Mouse (Mus musculus) erythroblast, embryonic 14.5 days (primary cell): ENCODE measurements around the gene Dapp1.

Experiments
- GATA1 ChIP-seq: IDR thresholded peaks from 2 replicates; pipeline ENCODE4 v1.6.1; 2012; ENCODE audit warnings: low read length, inconsistent platforms, mixed read lengths
- TAL1 ChIP-seq: IDR thresholded peaks from 3 replicates; pipeline ENCODE4 v1.6.1; 2012; ENCODE audit warnings: low read length, inconsistent platforms, mixed read lengths

- TF ChIP-seq GATA1 (no peak), TAL1 (no peak)
These were observed 90.3 kb downstream of the Dapp1 start for GRCm38 (mm10) chr3:137891089-137891488.
